Mouse (Mus musculus) adrenal gland, postnatal 25 days (tissue): Measurements from ENCODE around the gene Tac4. TPM values are rescaled to one million over a fixed set of nuclear protein-coding genes. Genes with fewer than 3 reads are reported as not detected.

Experiments
- DNase-seq: peaks from one replicate; pipeline ENCODE4 v3.0.0; 2021; ENCODE audit warnings: mixed read lengths
- total RNA-seq: library from RNA; stranded (reverse); gene quantifications from 2 replicates; pipeline ENCODE4 v1.2.3, GENCODE M21; 2021

Tac4 gene
- total RNA-seq, 1 experiment from 2014 or later, result not detected

DNA sequence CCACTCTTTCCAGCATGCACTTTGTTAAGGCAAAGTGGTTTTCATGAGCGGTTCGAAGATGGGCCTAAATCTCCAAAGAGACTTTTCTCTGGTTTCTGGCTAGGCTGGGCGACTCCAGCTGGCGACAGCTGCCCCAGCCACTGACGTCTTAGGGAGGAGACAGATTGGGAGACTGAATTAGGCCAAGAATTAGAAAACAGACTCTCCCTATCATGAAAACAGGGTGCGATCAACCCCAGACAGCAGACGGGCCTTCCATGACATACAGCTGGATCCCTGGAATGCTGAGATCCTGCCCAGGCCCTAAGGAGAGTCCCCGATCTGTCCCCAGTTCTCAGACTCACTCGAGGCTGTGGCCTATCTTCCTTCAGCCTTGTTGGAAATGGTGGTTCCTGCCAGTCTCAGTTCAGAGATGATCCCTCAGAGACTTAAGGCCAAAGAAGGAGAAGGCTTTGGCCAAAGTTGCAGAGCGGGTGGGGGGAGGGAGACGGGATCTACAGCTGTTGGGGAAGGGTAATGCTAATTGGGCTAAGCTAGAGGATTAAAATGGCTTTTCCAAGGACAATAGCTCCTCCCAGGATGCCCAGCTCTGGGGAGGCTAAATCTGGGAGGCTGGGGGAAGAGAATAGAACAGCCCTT is 2.6 kb downstream of the Tac4 start:
- DNase-seq, result no peak

- no peak for DNase-seq
Measured at GRCm38 (mm10) chr11:95264455-95265013, 3.2 kb downstream of the Tac4 start.

DNA sequence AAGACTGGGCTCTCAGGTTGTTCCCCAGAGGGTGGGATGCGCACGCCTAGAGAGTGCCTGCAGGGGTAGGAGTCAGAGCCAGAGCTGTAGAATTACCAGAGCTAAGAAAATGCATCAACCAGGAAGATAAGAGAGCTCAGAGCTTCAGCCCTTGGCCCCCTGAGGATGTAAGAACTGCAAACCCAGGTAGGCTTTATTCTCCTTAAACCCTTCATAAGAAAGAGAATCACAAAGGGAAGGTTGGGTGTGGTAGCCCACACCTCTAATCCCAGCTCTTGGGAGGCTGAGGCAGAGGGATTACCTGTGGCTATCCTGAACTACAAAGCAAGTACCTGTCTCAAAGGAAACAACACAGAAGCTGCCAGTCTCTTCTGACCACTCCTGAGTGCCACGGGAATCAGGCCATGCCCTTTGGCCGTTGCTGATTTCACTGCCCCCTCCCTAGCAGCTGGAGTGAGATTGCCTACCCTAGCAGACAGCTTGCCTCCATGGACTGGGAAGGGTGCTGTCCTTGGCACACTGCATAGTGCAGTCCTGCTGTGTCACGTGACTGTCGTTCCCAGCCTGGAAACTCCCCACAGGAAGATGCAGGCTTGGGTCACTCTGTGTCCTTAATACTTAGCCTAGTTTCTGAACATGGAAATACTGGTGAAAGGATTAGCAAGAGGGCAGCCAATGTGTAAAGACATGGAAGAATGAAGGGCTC is 5.4 kb downstream of the Tac4 start:
- peak; percentile 37 for DNase-seq

DNA sequence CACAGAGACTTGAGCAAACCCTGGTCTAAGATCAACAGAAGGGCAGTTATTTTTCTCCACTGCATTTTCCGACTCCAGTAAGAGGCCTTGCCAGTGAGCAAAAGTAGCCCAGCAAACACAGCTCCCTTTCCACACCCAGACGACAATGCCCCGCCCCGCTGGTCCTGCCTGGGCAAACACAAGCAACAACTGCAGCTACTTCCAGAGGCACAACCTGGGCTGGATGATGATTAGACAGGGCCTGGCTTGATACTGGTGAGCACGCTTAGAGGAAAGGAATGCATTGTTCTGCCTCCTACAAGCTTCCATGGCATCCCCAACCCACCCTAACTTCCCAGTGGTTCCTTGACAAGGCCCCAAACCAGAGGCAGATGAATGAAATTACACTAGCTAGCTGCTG is 12.3 kb downstream of the Tac4 start:
- DNase-seq, result no peak

- DNase-seq, result no peak
Measured at GRCm38 (mm10) chr11:95274613-95275012, 13.3 kb downstream of the Tac4 start.

GRCm38 (mm10) chr11:95276056-95276455 is 14.7 kb downstream of the Tac4 start:
- DNase-seq, result no peak

- DNase-seq, result no peak
Measured at GRCm38 (mm10) chr11:95279061-95279659, 17.8 kb downstream of the Tac4 start.

DNA sequence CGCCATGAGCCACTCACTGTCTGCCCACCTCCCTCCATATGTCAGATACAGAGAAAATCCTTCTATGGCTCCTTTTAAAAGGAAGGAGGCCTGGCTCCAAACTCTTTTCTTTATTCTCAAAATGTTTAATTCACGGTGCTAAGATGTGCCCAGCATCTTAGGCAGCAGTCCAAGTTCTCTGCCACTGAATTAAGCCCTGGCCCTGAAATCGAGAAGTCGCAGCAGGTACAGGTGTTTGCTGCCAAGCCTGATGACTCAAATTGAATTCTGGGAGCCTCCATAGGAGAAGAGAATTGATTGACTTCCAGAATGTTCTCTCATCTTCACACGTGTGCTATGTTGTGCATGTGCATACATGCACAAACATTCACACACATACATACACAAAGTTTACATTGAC is 21.0 kb downstream of the Tac4 start:
- no peak for DNase-seq

DNA sequence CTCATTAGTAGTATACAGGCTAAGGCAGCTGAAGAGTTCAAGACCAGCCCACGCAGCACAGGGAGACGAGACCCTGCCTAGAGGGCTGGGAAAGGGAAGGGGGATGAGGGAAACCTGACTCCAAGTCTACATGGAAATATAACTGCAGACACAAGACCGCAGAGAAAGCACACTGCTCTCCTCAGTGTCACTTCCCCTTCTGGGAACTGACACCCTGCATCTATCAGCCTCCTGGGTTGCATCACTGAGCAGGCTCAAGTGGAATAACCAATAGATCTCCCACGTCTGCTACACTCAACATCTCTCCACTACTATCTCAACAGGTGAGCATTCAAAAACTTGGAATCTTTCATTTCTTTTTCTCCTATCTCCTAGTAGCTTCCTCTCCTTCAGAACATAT is 30.7 kb downstream of the Tac4 start:
- DNase-seq, result no peak

DNA sequence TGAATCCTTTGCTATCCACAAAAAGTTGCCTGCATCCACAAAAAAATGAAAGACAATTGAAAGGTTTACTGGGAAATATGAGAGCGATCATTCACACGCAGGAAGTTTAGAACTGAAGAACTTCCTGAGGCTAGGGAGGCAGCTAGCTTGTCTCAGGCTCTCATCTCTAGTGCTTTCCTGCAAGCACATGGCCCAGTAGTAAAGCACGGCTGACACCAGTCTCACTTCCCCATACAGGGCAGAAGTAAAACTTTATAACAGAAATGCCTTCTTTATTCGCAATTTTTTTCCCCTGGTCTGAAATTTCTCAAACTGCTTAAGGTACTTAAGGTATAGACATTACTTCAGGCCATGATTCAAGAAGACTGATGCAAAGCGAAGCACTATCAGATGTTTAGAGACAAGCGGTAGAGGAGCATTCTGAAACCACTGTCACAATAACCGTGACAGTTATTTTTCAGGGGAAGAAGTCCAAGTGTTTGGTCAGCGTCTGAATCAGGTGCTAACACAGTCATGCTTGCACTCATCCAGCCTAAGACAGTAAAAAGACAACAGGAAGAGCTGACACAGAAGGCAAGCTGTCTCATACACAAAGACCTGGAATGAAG is 31.8 kb downstream of the Tac4 start:
- no peak for DNase-seq

DNA sequence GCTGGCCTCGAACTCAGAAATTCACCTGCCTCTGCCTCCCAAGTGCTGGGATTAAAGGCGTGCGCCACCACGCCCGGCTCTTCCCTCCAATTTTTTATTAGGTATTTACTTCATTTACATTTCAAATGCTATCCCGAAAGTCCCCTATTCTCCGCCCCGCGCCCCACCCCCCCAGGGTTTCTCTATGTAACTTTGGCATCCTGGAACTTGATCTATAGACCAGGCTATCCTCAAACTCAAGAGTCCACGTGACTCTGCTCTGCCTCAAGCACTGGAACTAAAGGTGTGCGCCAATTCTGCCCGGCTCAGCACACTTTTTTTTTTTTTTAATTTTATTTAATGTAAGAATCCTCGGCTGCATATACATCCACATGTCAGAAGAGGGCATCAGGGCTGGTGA is 34.4 kb downstream of the Tac4 start:
- no peak for DNase-seq

DNA sequence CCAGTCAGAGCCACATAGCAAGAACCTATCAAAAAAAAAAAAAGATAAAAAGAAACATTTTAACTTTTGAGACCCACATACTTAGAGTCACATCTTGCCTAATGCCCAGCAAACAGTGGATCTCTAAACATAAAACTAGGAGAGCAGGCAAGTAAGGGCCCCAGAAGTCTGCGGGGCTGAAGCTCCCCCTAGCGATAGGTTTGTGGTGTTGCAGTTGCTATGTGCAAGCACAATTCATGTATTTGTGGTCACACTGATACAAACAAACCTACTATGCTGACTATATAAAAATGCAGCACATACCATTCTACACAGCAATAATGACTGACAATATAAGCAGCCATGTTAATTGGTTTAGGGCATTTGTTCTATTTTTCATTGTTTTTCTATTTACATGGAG is 36.8 kb downstream of the Tac4 start:
- DNase-seq, result no peak

- peak; percentile 12 for DNase-seq
Measured at GRCm38 (mm10) chr11:95299886-95300285, 38.6 kb downstream of the Tac4 start.

DNA sequence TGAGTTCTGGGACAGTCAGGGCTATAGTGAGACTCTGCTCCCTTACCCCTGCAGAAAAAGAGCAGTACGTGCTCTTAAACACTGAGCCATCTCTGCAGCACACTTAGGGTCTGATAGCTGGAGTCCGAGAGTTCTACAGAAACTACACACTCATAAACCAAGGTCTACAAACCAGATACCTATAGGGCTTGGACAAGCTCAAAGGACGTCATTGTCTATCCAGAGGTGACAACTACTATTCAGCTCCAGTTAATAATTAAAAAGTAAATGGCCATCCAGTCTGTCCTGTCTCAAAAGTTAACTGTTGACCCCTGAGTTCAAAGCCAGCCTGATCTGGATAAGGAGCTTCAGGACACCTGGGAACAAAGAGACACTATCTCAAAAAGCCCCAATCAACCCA is 40.4 kb downstream of the Tac4 start:
- DNase-seq, result no peak

DNA sequence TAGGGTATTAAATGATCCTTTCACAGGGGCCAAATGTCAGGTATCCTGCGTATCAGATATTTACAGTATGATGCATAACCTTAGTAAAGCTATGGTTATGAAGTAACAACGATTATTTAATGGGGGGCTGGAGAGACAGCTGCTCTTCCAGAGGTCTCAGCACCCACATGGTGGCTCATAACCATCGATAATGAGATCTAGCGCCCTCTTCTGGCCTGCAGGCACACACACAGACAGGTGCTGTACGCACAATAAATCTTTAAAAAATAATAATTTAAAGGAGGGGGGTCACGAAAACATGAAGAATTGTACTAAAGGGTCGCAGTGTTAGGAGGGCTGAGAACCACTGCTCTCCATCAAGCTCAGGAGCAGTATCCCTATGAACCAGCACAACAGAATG is 44.3 kb downstream of the Tac4 start:
- no peak for DNase-seq

- DNase-seq, result no peak
Measured at GRCm38 (mm10) chr11:95307526-95307925, 46.2 kb downstream of the Tac4 start.

DNA sequence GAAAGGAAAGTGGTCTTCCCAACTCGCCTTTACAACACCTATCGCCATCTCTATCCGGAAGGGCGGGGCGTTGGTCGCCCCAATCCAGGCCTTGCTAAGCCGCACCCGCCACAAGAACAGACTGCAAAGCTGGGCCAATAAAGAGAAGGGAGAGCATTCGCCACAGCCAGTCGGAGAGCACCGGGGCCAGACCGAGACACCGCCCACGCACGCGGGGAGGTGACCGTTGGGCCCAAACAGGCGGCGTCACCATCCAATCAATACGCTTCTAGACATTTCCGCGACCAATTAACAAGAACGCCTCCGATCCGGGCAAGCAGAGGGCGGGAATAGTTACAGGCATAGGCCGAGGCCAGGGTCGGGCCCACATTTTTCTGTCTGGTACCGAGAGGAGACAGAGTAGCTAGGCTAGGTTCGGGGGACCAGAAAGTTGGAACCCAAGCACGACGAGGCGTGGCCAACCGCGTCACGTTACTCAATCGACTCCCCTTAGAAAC is 48.2 kb downstream of the Tac4 start:
- DNase-seq, result peak; percentile 95

GRCm38 (mm10) chr11:95310007-95310647 is 48.8 kb downstream of the Tac4 start, which contains the start of gene Kat7:
Gene Kat7, minus strand, starts transcription at chr11:95310246.
- peak; percentile 94 for DNase-seq

- DNase-seq, result no peak
Measured at GRCm38 (mm10) chr11:95310648-95311424, 49.5 kb downstream of the Tac4 start.

DNA sequence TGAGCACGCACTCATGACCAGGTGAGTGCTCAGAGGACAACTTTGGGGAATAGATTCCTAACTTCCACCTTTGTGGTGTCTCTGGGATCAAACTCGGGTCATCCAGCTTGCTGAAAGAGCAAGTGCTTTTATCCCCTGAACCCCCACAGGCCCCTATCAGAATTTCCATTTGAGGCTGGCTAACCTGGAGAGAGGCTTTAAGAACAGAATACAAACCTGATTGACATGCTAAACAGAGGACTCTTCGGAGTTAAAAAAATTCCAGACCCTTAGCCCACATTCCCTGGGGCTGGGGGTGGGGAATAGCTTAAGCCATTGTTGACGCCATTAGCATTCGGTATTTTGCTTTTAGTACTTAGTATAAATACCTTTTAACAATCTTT is 50.1 kb downstream of the Tac4 start:
- DNase-seq, result no peak

- DNase-seq, result no peak
Measured at GRCm38 (mm10) chr11:95315215-95315955, 54.1 kb downstream of the Tac4 start.
